Mouse (Mus musculus) CH12.LX (cell line): Measurements from ENCODE around the gene Prnp.

Experiments used
- BHLHE40 ChIP-seq: IDR thresholded peaks from 2 replicates; pipeline ENCODE4 v1.6.1; 2011; ENCODE audit warnings: mild to moderate bottlenecking, low read depth, low read length, improper control_type of control experiment
- CTCF ChIP-seq, 2 experiments: IDR thresholded peaks in 1 of 2; conservative IDR thresholded peaks in 1 of 2; 2 replicates each; pipeline ENCODE4 v1.5.1; 2011 to 2012; ENCODE audit warnings: low read depth in 2 of 2, low read length in 2 of 2, improper control_type of control experiment in 1 of 2, inconsistent platforms in 1 of 2, mild to moderate bottlenecking in 1 of 2, moderate library complexity in 1 of 2
- E2F4 ChIP-seq: IDR thresholded peaks from 2 replicates; pipeline ENCODE4 v1.6.1; 2011; ENCODE audit warnings: low read depth, low read length, improper control_type of control experiment; ENCODE audit not compliant: insufficient replicate concordance
- ELF1 ChIP-seq: IDR thresholded peaks from 2 replicates; pipeline ENCODE4 v1.6.1; 2014; ENCODE audit warnings: low read depth, mild to moderate bottlenecking, inconsistent platforms, low read length, improper control_type of control experiment
- ETS1 ChIP-seq: conservative IDR thresholded peaks from 2 replicates; pipeline ENCODE4 v1.6.1; 2012; ENCODE audit warnings: low read depth, mild to moderate bottlenecking, inconsistent platforms, low read length, improper control_type of control experiment, moderate library complexity
- GABPA ChIP-seq: IDR thresholded peaks from 2 replicates; pipeline ENCODE4 v1.6.1; 2012; ENCODE audit warnings: low read depth, low read length, improper control_type of control experiment, inconsistent platforms; ENCODE audit not compliant: insufficient replicate concordance
- MAFK ChIP-seq: IDR thresholded peaks from 2 replicates; pipeline ENCODE4 v1.6.1; 2011; ENCODE audit warnings: low read length, improper control_type of control experiment; ENCODE audit not compliant: insufficient replicate concordance
- POLR2A ChIP-seq: IDR thresholded peaks from 2 replicates; pipeline ENCODE4 v1.6.1; 2011; ENCODE audit warnings: low read depth, mild to moderate bottlenecking, improper control_type of control experiment, low read length
- POLR2AphosphoS2 ChIP-seq: IDR thresholded peaks from 2 replicates; pipeline ENCODE4 v1.6.1; 2011; ENCODE audit warnings: low read depth, low read length, improper control_type of control experiment
- RCOR1 ChIP-seq: conservative IDR thresholded peaks from 2 replicates; pipeline ENCODE4 v1.6.1; 2012; ENCODE audit warnings: low read depth, mild to moderate bottlenecking, inconsistent platforms, low read length, improper control_type of control experiment
- TCF12 ChIP-seq: IDR thresholded peaks from 2 replicates; pipeline ENCODE4 v1.6.1; 2014; ENCODE audit warnings: low read depth, mild to moderate bottlenecking, inconsistent platforms, low read length, improper control_type of control experiment
- ZC3H11A ChIP-seq: IDR thresholded peaks from 2 replicates; pipeline ENCODE4 v1.6.1; 2012; ENCODE audit warnings: low read depth, mild to moderate bottlenecking, inconsistent platforms, low read length, improper control_type of control experiment
- ZMIZ1 ChIP-seq: IDR thresholded peaks from 2 replicates; pipeline ENCODE4 v1.6.1; 2012; ENCODE audit warnings: low read depth, mild to moderate bottlenecking, inconsistent platforms, low read length, improper control_type of control experiment

GRCm38 (mm10) chr2:131953711-131954110 lies 44.0 kb downstream of the Prnp start:
- no peak for TF ChIP-seq GABPA
- TF ChIP-seq CTCF (conservative IDR thresholded peaks at IDR 0.05 in 1 of 2, IDR thresholded peaks at IDR 0.05 in 1 of 2; ENCODE audit: low read depth in 2 of 2, low read length in 2 of 2) = no peak
- TF ChIP-seq POLR2A = no peak
- TF ChIP-seq BHLHE40 = no peak
- no peak for TF ChIP-seq ZMIZ1
- TF ChIP-seq ELF1 = no peak
- TF ChIP-seq ZC3H11A = no peak
- no peak for TF ChIP-seq POLR2AphosphoS2
- no peak for TF ChIP-seq ETS1
- no peak for TF ChIP-seq MAFK
- no peak for TF ChIP-seq RCOR1
- TF ChIP-seq TCF12 = no peak
- no peak for TF ChIP-seq E2F4
